Mouse (Mus musculus) midbrain, embryonic 11.5 days (tissue): ENCODE measurements around the gene Lrrc4c. TPM values are rescaled to one million over a fixed set of nuclear protein-coding genes. Genes with fewer than 3 reads are reported as not detected.

ENCODE experiments used
- ATAC-seq: fragments of 200-750 bp; cut with Nextera tagmentation; 2 replicates; pipeline ENCODE4 v1.8.0; 2017; ENCODE audit warnings: moderate TSS enrichment, moderate library complexity; ENCODE audit not compliant: low FRiP score
- DNase-seq: peaks from one replicate; pipeline ENCODE4 v3.0.0; 2015; ENCODE audit warnings: low spot score; ENCODE audit errors: missing footprints
- H3K27ac ChIP-seq: fragments of 300-500 bp; sonication (generic); 2 replicates; pipeline ENCODE4 v1.5.1; 2014; ENCODE audit warnings: low read depth, low read length
- H3K27me3 ChIP-seq: fragments of 300-500 bp; sonication (generic); 2 replicates; pipeline ENCODE4 v1.6.1; 2014; ENCODE audit warnings: mild to moderate bottlenecking, low read length, moderate library complexity, mixed read lengths; ENCODE audit not compliant: control insufficient read depth, insufficient read depth
- H3K36me3 ChIP-seq: fragments of 300-500 bp; sonication (generic); 2 replicates; pipeline ENCODE4 v1.6.1; 2014; ENCODE audit warnings: mild to moderate bottlenecking, low read length, moderate library complexity, mixed read lengths; ENCODE audit not compliant: control insufficient read depth, insufficient read depth
- H3K4me1 ChIP-seq: fragments of 300-500 bp; sonication (generic); 2 replicates; pipeline ENCODE4 v1.6.1; 2014; ENCODE audit warnings: low read length; ENCODE audit not compliant: control insufficient read depth, insufficient read depth
- H3K4me2 ChIP-seq: fragments of 300-500 bp; sonication (generic); 2 replicates; pipeline ENCODE4 v1.6.1; 2014; ENCODE audit warnings: mild to moderate bottlenecking, moderate library complexity
- H3K4me3 ChIP-seq: fragments of 300-500 bp; sonication (generic); 2 replicates; pipeline ENCODE4 v1.5.1; 2014; ENCODE audit warnings: low read depth, low read length
- H3K9ac ChIP-seq: fragments of 300-500 bp; sonication (generic); 2 replicates; pipeline ENCODE4 v1.6.1; 2014; ENCODE audit warnings: low read length
- H3K9me3 ChIP-seq: fragments of 300-500 bp; sonication (generic); 2 replicates; pipeline ENCODE4 v1.6.1; 2016; ENCODE audit warnings: low read length; ENCODE audit not compliant: control insufficient read depth
- WGBS: fragments of 180-500 bp; shearing (Covaris S2); extraction: QIAGEN DNeasy Blood & Tissue Kit; methylation state at CpG from one replicate; pipeline ENCODE4 v1.1.7; 2014; 5-methylcytosine and 5-hydroxymethylcytosine counted together
- polyA plus RNA-seq: library from polyadenylated mRNA; unstranded; fragments of >200 nt; fragmentation: Nextera tagmentation; extraction: Ambion mirVana; gene quantifications from 2 replicates; pipeline ENCODE4 v1.2.1, GENCODE M21; 2014

Lrrc4c gene
- polyA plus RNA-seq, 1 experiment from 2014 or later, result 3.8 TPM

- Histone ChIP-seq H3K9me3 (no peaks in the 10 kb centered on the region), H3K9ac (no peak overlapping the region), H3K4me3 (peak overlapping the region; percentile 13), H3K4me2 (peak overlapping the region; percentile 42), H3K27ac (no peak overlapping the region), H3K27me3 (no peaks in the 10 kb centered on the region), H3K4me1 (peaks cover 6% of the 10 kb centered on the region; the same call in 1 of the 2 replicates), H3K36me3 (no peaks in the 10 kb centered on the region)
- WGBS, result 34% methylated on average over 6 of the region's 6 CpGs
- DNase-seq (no peak), ATAC-seq (no peak)
Measured at GRCm38 (mm10) chr2:96319649-96320048, 1.7 kb downstream of the Lrrc4c start.

GRCm38 (mm10) chr2:96334652-96335051 lies 16.7 kb downstream of the Lrrc4c start:
- no peak overlapping the region for H3K27ac ChIP-seq
- no peaks in the 10 kb centered on the region for H3K36me3 ChIP-seq
- no peaks in the 10 kb centered on the region for H3K27me3 ChIP-seq
- H3K4me1 ChIP-seq, result peaks cover 4% of the 10 kb centered on the region
- no peak overlapping the region for H3K9ac ChIP-seq
- DNase-seq, result no peak
- H3K9me3 ChIP-seq, result no peaks in the 10 kb centered on the region
- no peak overlapping the region for H3K4me2 ChIP-seq
- ATAC-seq, result peak; percentile 39; the same call in 1 of the 2 replicates
- no peak overlapping the region for H3K4me3 ChIP-seq
- 23% methylated on average over 3 of the region's 3 CpGs for WGBS

- Histone ChIP-seq H3K9ac (no peak overlapping the region), H3K4me2 (no peak overlapping the region), H3K9me3 (no peaks in the 10 kb centered on the region), H3K27me3 (no peaks in the 10 kb centered on the region), H3K4me3 (no peak overlapping the region), H3K27ac (no peak overlapping the region), H3K4me1 (peaks cover 4% of the 10 kb centered on the region), H3K36me3 (no peaks in the 10 kb centered on the region)
- 76% methylated on average over 1 of the region's 1 CpGs for WGBS
- DNase-seq, result no peak
- 0 out of 2 replicates have a peak, but pooled peaks have one; percentile 17 for ATAC-seq
Measured at GRCm38 (mm10) chr2:96337354-96337753, 19.4 kb downstream of the Lrrc4c start.

- Histone ChIP-seq H3K9ac (no peak overlapping the region), H3K27me3 (no peaks in the 10 kb centered on the region), H3K4me1 (no peaks in the 10 kb centered on the region), H3K9me3 (no peaks in the 10 kb centered on the region), H3K4me3 (no peak overlapping the region), H3K27ac (no peak overlapping the region), H3K4me2 (no peak overlapping the region), H3K36me3 (no peaks in the 10 kb centered on the region)
- WGBS, result 89% methylated on average over 1 of the region's 1 CpGs
- no peak for DNase-seq
- ATAC-seq, result no peak
Measured at GRCm38 (mm10) chr2:96401186-96401811, 83.3 kb downstream of the Lrrc4c start.

GRCm38 (mm10) chr2:96402514-96402913 lies 84.5 kb downstream of the Lrrc4c start:
- no peak overlapping the region for H3K27ac ChIP-seq
- H3K9ac ChIP-seq, result no peak overlapping the region
- no peaks in the 10 kb centered on the region for H3K27me3 ChIP-seq
- DNase-seq (no peak), ATAC-seq (no peak)
- no peak overlapping the region for H3K4me3 ChIP-seq
- H3K4me2 ChIP-seq, result no peak overlapping the region
- H3K9me3 ChIP-seq, result no peaks in the 10 kb centered on the region
- 76% methylated on average over 2 of the region's 2 CpGs for WGBS
- no peaks in the 10 kb centered on the region for H3K36me3 ChIP-seq
- no peaks in the 10 kb centered on the region for H3K4me1 ChIP-seq

- Histone ChIP-seq H3K27ac (no peak overlapping the region), H3K4me3 (no peak overlapping the region), H3K4me1 (no peaks in the 10 kb centered on the region), H3K9me3 (no peaks in the 10 kb centered on the region), H3K4me2 (no peak overlapping the region), H3K27me3 (no peaks in the 10 kb centered on the region), H3K9ac (no peak overlapping the region), H3K36me3 (no peaks in the 10 kb centered on the region)
- DNase-seq, result no peak
- WGBS, result 88% methylated on average over 8 of the region's 8 CpGs
- no peak for ATAC-seq
Measured at GRCm38 (mm10) chr2:96406856-96407255, 88.9 kb downstream of the Lrrc4c start.

GRCm38 (mm10) chr2:96411182-96411581 lies 93.2 kb downstream of the Lrrc4c start:
- Histone ChIP-seq H3K4me2 (no peak overlapping the region), H3K4me1 (no peaks in the 10 kb centered on the region), H3K27ac (no peak overlapping the region), H3K27me3 (no peaks in the 10 kb centered on the region), H3K4me3 (no peak overlapping the region), H3K9ac (no peak overlapping the region), H3K36me3 (no peaks in the 10 kb centered on the region), H3K9me3 (no peaks in the 10 kb centered on the region)
- no peak for DNase-seq
- no peak for ATAC-seq
- WGBS, result 95% methylated on average over 1 of the region's 1 CpGs

GRCm38 (mm10) chr2:96461566-96461965 lies 143.6 kb downstream of the Lrrc4c start:
- no peak overlapping the region for H3K4me2 ChIP-seq
- H3K4me1 ChIP-seq, result no peaks in the 10 kb centered on the region
- no peak overlapping the region for H3K4me3 ChIP-seq
- no peak overlapping the region for H3K9ac ChIP-seq
- H3K27ac ChIP-seq, result no peak overlapping the region
- DNase-seq (no peak), ATAC-seq (no peak)
- no peaks in the 10 kb centered on the region for H3K36me3 ChIP-seq
- no peaks in the 10 kb centered on the region for H3K27me3 ChIP-seq
- no peaks in the 10 kb centered on the region for H3K9me3 ChIP-seq

- H3K27ac ChIP-seq, result no peak overlapping the region
- 63% methylated on average over 6 of the region's 6 CpGs for WGBS
- no peak overlapping the region for H3K4me3 ChIP-seq
- no peak overlapping the region for H3K4me2 ChIP-seq
- no peaks in the 10 kb centered on the region for H3K9me3 ChIP-seq
- ATAC-seq (peak; percentile 80), DNase-seq (no peak)
- H3K4me1 ChIP-seq, result no peaks in the 10 kb centered on the region
- H3K27me3 ChIP-seq, result no peaks in the 10 kb centered on the region
- H3K36me3 ChIP-seq, result no peaks in the 10 kb centered on the region
- H3K9ac ChIP-seq, result no peak overlapping the region
Measured at GRCm38 (mm10) chr2:96475674-96476073, 157.7 kb downstream of the Lrrc4c start.
